Mouse (Mus musculus) c-Kit-positive CD71-negative TER-119-negative erythroid progenitor cells, embryonic 14.5 days (primary cell): ENCODE measurements around the gene Dcxr.
"Not testable (repeated sequence)": the region's sequence is repeated elsewhere in the genome, so short reads cannot be mapped to it uniquely, and the experiment has no call there.

ENCODE experiments used
- DNase-seq: peaks from one replicate; pipeline ENCODE4 v3.0.0-alpha.2; 2013; ENCODE audit warnings: low read depth

Gene Dcxr

DNA sequence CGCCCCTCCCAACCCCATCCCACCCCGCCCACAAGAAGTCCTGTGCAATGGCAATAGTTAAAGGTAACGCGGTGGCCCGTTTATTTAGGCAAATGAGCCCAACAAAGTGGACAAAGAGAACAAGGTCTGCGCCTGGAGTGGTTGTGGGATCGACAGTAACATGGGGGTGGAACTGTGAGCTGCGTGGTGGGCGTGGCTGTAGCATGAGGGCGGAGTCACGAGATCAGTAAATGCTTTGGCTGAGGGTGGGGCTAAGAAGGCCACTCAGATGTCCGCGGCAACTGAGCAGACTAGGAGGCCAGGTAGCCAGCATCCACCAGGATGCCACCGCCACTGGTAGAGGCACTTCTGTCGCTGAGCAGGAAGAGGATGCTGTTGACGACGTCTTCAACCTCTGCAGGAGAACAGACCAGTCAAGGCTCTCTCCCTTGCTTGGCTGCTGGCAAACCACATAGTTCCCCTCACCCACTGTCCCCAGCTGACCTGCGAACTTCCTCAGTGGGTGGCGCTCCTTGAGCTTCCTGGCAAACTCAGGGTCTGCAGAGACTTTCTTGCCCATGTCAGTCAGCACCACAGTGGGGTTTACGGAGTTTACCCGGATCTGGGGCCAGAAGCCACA, 2.5 kb upstream of the Dcxr start:
- DNase-seq = not testable (repeated sequence)

DNA sequence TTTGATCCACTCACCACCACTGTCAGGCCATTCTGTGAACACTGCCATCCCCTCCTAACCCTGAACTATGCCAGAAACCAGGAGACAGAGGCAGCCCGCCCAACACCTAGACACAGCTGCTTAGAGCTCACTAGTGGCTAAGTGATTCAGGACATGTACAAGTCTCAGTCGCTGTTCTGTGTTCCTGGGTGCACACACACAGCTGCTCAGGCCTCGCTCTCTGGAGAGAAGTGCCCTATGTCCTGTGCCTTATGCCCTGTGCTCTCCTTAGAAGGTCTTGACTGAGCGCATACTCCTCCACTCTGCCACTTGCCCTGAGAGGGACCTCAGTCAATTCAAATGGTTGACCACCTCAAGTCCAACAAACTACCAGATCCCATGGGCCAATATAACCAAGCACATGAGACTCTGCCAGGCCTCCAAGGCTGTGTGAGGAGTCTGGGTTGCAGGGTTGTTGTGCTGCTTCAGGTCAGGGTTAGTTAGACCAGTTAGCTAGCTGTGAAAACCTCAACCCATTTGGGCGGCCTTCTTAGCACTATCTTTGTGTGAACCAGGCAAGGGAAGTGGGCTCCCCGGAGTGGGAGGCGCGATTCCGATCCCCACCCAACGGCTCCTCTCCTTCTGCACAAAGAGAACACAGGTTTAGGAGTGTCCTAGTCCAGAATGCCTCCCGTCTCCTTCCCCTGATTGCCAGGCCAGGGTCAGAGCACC, 1.6 kb upstream of the Dcxr start:
- DNase-seq = no peak

GRCm38 (mm10) chr11:120727564-120727963, 483 bp upstream of the Dcxr start:
- no peak for DNase-seq

- no peak for DNase-seq
Measured at GRCm38 (mm10) chr11:120726243-120727168, 575 bp downstream of the Dcxr start.

- no peak for DNase-seq
Measured at GRCm38 (mm10) chr11:120723509-120723908, 3.6 kb downstream of the Dcxr start.

DNA sequence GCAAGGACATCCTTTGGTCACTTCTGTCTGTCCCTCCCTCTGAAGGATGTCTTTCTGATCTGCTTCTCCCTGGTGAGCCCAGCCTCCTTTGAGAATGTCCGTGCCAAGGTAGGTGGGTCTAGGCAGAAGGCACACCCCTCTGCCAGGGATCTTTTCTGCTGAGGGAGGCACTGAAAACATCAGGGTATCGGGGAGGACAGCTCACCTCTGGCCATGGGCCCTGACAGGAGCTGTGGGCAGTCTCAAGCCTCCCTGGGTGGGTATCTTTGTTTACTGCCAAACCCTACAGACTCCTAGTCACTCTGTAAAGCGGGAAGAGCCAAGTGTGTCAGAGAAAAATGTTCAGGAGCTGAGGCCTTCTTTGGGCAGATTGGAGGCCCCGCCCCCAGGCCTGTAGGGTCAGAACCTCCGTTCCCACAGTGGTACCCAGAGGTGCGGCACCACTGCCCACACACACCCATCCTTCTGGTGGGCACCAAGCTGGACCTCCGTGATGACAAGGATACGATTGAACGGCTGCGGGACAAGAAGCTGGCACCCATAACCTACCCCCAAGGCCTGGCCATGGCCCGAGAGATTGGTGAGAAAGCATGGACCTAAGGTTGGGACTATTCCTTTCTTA, 4.2 kb downstream of the Dcxr start:
- DNase-seq = no peak

DNA sequence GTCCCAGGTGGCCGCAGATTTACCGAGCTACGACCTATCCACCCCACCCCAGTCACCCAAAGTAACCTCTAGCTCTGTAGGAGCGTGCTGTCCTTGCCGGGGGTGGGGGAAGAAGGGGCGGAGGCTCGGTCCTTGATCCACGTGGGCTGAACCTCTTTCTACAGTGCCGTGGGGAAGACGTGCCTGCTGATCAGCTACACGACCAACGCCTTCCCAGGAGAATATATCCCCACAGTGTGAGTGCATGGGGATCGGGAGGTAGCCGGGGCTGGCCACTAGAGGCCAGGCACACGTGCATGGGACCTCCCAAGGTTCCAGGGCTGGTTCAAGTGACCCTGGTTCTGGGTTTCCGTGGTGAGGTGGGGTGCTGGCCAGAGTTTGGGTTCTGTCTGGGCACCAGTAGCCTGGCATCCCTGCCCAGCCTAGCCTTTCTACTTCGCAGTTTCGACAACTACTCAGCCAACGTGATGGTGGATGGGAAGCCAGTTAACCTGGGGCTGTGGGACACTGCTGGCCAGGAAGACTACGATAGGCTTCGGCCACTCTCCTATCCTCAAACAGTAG, 4.9 kb downstream of the Dcxr start:
- DNase-seq = no peak

- DNase-seq = no peak
Measured at GRCm38 (mm10) chr11:120721124-120722066, 5.7 kb downstream of the Dcxr start, which contains the start of gene Rac3. TSS of gene Rac3 (plus strand) at chr11:120721470.

- peak; percentile 97 for DNase-seq
Measured at GRCm38 (mm10) chr11:120720450-120720849, 6.6 kb downstream of the Dcxr start.

DNA sequence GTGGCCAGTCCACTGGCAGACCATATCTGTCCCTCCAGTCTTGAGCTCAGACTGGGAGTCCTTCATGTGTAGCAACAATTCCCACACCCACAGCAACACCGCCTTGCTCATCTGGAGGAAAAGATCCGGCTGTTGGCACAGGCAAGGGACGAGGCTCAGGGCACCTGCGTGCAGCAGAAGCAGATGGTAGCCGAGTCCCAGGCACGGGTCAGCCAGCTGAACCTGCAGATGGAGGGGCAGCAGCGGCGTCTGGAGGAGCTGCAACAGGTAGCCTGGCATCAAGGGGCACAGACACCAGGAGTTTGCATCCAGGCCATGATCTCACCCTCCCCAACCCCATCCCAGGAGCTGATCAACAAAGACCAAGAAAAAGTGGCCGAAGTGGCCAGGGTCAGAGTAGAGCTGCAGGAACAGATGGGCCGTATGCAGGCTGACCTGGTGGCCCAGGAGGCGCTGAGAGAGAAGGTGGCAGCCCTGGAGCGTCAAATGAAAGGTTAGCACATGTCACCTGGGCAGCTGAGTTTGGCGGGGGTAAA, 7.2 kb downstream of the Dcxr start:
- DNase-seq = no peak

DNA sequence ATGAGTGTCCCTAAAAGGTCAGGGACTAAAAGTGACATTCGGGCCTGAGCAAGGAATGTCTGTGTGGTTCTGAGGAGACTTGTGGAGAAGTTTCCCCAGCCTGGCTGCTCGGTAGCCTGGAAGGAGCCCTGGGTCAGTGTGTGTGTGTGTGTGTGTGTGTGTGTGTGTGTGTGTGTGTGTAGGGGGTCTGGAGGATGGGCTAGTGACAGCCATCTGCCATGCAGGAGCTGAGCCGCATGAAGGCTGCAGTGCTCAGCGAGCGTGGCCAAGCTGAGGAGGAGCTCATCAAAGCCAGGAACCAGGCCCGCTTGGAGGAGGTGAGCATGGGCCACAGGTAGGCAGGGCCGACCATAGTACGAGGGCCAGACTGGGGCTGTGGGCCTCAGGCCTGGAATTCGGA, 7.8 kb downstream of the Dcxr start:
- DNase-seq = no peak

DNA sequence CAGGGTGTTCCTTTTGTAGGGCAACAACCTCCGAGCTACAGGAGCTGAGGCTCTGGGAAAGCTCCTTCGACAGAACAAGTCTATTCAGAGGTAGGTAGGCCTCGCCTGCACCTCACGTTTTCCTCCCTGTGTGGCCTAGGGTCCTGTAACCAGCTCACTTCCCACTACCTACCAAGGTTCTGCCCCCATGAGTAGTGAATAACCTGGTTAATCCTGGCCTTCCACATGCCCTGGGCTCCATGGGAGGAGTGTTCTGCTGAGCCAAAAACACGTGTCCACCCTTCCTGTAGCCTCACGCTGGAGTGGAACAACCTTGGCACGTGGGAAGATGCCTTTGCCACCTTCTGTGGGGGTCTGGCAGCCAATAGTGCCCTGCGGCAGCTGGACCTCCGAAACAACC, 11.9 kb downstream of the Dcxr start:
- DNase-seq = no peak

GRCm38 (mm10) chr11:120714546-120714945, 12.5 kb downstream of the Dcxr start:
- DNase-seq = no peak

GRCm38 (mm10) chr11:120713580-120714518, 13.2 kb downstream of the Dcxr start, which contains the start of the genes Cenpx and Lrrc45:
TSS of gene Cenpx (minus strand) at chr11:120713738.
TSS of gene Lrrc45 (plus strand) at chr11:120713925.
- DNase-seq = peak; percentile 98

DNA sequence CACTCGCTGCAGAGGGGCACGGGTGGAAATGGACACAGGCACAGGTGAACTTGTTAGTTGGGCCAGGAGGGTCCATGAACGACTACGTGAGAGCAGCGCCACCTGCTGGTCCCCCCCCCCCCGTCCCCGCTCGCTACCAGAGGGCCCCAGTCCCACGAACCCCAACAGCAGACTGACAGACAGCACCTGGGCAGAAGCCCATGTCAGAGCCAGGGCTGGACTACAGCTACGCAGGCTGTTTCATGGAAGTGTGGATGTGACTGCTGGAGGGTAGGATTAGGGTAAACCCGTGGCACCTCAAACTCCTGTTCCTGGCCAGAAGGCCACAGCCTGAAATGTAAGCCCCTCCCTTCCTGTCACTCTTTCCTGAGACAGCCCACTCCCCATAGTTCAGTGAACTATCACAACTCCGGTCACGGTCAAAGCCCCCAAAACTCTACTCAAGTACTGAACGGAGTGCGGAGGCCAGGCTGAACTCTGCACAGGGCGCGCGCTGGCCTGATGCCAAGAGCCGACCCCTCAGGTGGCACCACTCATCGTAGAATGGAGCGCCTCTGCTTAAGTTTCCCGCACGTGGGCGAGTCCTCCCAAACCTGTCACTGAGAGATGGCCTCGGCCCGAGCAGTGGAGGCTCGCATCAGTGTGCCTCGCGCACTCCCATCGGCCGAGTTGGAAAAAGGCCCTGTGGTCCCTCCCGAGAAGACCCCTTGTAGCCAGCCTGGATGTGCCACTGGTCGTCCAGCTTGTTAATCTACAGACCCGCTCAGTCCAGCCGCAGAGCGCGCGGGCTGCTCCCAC, 14.1 kb downstream of the Dcxr start:
- DNase-seq = no peak

GRCm38 (mm10) chr11:120711980-120712604, 15.0 kb downstream of the Dcxr start:
- DNase-seq = no peak

DNA sequence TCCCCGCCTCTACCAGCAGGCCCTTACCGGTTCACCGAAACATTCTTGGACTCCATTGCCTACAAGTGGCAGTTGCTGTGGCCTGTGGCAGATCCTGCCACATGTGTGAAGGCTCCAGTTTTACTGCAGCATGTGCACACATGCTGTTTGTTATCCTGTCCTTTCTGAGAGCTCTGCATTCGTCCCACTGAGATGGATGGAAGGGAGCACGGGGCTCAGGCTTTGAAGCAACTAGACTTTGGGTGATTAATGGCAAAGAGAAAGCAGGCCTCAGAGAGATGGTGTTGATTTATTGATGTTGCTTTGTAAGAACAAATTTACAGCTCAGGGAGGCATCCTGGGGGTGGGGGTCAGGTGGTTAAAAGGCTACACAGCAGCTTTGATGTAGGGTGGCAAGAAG, 16.4 kb downstream of the Dcxr start:
- DNase-seq = no peak

GRCm38 (mm10) chr11:120709551-120709950, 17.5 kb downstream of the Dcxr start:
- DNase-seq = no peak
